Mouse (Mus musculus) liver, embryonic 11.5 days (tissue): ENCODE results near the gene Celf6. TPM values are rescaled to one million over a fixed set of nuclear protein-coding genes. Genes with fewer than 3 reads are reported as not detected.
A peak's percentile ranks its signal among the peaks of the same experiment; 100 is the strongest.

ENCODE experiments used
- ATAC-seq: fragments of 200-750 bp; cut with Nextera tagmentation; replicated peaks from 2 replicates; pipeline ENCODE4 v1.8.0; 2017; ENCODE audit warnings: moderate number of reproducible peaks, mild to moderate bottlenecking, moderate TSS enrichment, moderate library complexity; ENCODE audit not compliant: low FRiP score
- DNase-seq: peaks from one replicate; pipeline ENCODE4 v3.0.0-alpha.2; 2017; ENCODE audit warnings: low spot score
- H3K27ac ChIP-seq: fragments of 300-500 bp; sonication (generic); 2 replicates; pipeline ENCODE4 v1.5.1; 2014; ENCODE audit warnings: mild to moderate bottlenecking, low read depth, low read length, control low read depth
- H3K27me3 ChIP-seq: fragments of 300-500 bp; sonication (generic); replicated peaks from 2 replicates; pipeline ENCODE4 v1.6.1; 2014; ENCODE audit warnings: low read length, mixed read lengths; ENCODE audit not compliant: control insufficient read depth, insufficient read depth
- H3K36me3 ChIP-seq: fragments of 300-500 bp; sonication (generic); 2 replicates; pipeline ENCODE4 v1.6.1; 2014; ENCODE audit warnings: mild to moderate bottlenecking, low read length, moderate library complexity, mixed read lengths; ENCODE audit not compliant: control insufficient read depth, insufficient read depth
- H3K4me1 ChIP-seq: fragments of 300-500 bp; sonication (generic); replicated peaks from 2 replicates; pipeline ENCODE4 v1.6.1; 2014; ENCODE audit warnings: low read length, mixed read lengths; ENCODE audit not compliant: control insufficient read depth, insufficient read depth
- H3K4me2 ChIP-seq: fragments of 300-500 bp; sonication (generic); 2 replicates; pipeline ENCODE4 v1.6.1; 2014; ENCODE audit warnings: mild to moderate bottlenecking, control low read depth, moderate library complexity
- H3K4me3 ChIP-seq: fragments of 300-500 bp; sonication (generic); 2 replicates; pipeline ENCODE4 v1.5.1; 2014; ENCODE audit warnings: low read depth, low read length, control low read depth
- H3K9ac ChIP-seq: fragments of 300-500 bp; sonication (generic); 2 replicates; pipeline ENCODE4 v1.6.1; 2014; ENCODE audit warnings: low read depth, low read length, control low read depth
- H3K9me3 ChIP-seq: fragments of 300-500 bp; sonication (generic); 2 replicates; pipeline ENCODE4 v1.6.1; 2016; ENCODE audit warnings: low read length, inconsistent platforms, mixed read lengths; ENCODE audit not compliant: control insufficient read depth
- WGBS: fragments of 180-500 bp; shearing (Covaris S2); extraction: QIAGEN DNeasy Blood & Tissue Kit; methylation state at CpG from one replicate; pipeline ENCODE4 v1.1.7; 2014; 5-methylcytosine and 5-hydroxymethylcytosine counted together
- polyA plus RNA-seq: library from polyadenylated mRNA; unstranded; fragments of >200 nt; fragmentation: Nextera tagmentation; extraction: Ambion mirVana; gene quantifications from 2 replicates; pipeline ENCODE4 v1.2.1, GENCODE M21; 2014

The Celf6 gene
- 0.10 TPM in 1 of 2 replicates, not detected in the other for polyA plus RNA-seq

GRCm38 (mm10) chr9:59577844-59578504, at the start of gene Celf6:
Gene Celf6, plus strand, starts transcription at chr9:59577917.
- Histone ChIP-seq H3K27me3 (peaks cover 38% of the 10 kb centered on the region), H3K36me3 (no peaks in the 10 kb centered on the region), H3K4me2 (peak within 1 kb of the TSS; percentile 74), H3K9ac (no peak within 1 kb of the TSS), H3K4me1 (peaks cover 5% of the 10 kb centered on the region; the same call in 1 of the 2 replicates), H3K4me3 (peak within 1 kb of the TSS; percentile 51), H3K27ac (no peak within 1 kb of the TSS), H3K9me3 (no peaks in the 10 kb centered on the region)
- ATAC-seq (peak; percentile 98), DNase-seq (peak; percentile 99)
- 0% methylated on average over 57 of the region's 61 CpGs for WGBS

GRCm38 (mm10) chr9:59528274-59528673, 49.4 kb upstream of the Celf6 start:
- ATAC-seq, result no peak
- no peaks in the 10 kb centered on the region for H3K27me3 ChIP-seq
- H3K36me3 ChIP-seq, result no peaks in the 10 kb centered on the region
- no peak overlapping the region for H3K4me2 ChIP-seq
- no peaks in the 10 kb centered on the region for H3K4me1 ChIP-seq
- no peak overlapping the region for H3K4me3 ChIP-seq
- H3K9ac ChIP-seq, result no peak overlapping the region
- H3K9me3 ChIP-seq, result no peaks in the 10 kb centered on the region
- no peak for DNase-seq
- 80% methylated on average over 2 of the region's 2 CpGs for WGBS
- no peak overlapping the region for H3K27ac ChIP-seq

GRCm38 (mm10) chr9:59531645-59532044, 46.1 kb upstream of the Celf6 start:
- ATAC-seq (no peak), DNase-seq (no peak)
- no peak overlapping the region for H3K4me2 ChIP-seq
- no peak overlapping the region for H3K9ac ChIP-seq
- 62% methylated on average over 5 of the region's 5 CpGs for WGBS
- no peaks in the 10 kb centered on the region; the same call in 1 of the 2 replicates for H3K4me1 ChIP-seq
- H3K27ac ChIP-seq, result no peak overlapping the region
- H3K36me3 ChIP-seq, result no peaks in the 10 kb centered on the region
- no peak overlapping the region for H3K4me3 ChIP-seq
- H3K27me3 ChIP-seq, result no peaks in the 10 kb centered on the region
- H3K9me3 ChIP-seq, result no peaks in the 10 kb centered on the region

GRCm38 (mm10) chr9:59533422-59533821, 44.3 kb upstream of the Celf6 start:
- no peaks in the 10 kb centered on the region; the same call in 1 of the 2 replicates for H3K4me1 ChIP-seq
- no peaks in the 10 kb centered on the region for H3K27me3 ChIP-seq
- H3K27ac ChIP-seq, result no peak overlapping the region
- no peak overlapping the region for H3K4me3 ChIP-seq
- no peak overlapping the region for H3K4me2 ChIP-seq
- no peak for ATAC-seq
- 70% methylated on average over 2 of the region's 2 CpGs for WGBS
- H3K9ac ChIP-seq, result no peak overlapping the region
- H3K36me3 ChIP-seq, result no peaks in the 10 kb centered on the region
- no peaks in the 10 kb centered on the region for H3K9me3 ChIP-seq
- DNase-seq, result no peak

- no peaks in the 10 kb centered on the region; the same call in 1 of the 2 replicates for H3K4me1 ChIP-seq
- 61% methylated on average over 4 of the region's 4 CpGs for WGBS
- no peaks in the 10 kb centered on the region for H3K27me3 ChIP-seq
- no peak overlapping the region for H3K4me2 ChIP-seq
- DNase-seq (no peak), ATAC-seq (no peak)
- no peak overlapping the region for H3K4me3 ChIP-seq
- H3K9me3 ChIP-seq, result no peaks in the 10 kb centered on the region
- no peak overlapping the region for H3K27ac ChIP-seq
- H3K36me3 ChIP-seq, result no peaks in the 10 kb centered on the region
- H3K9ac ChIP-seq, result no peak overlapping the region
These were observed 43.8 kb upstream of the Celf6 start for GRCm38 (mm10) chr9:59533889-59534288.

GRCm38 (mm10) chr9:59537651-59538050, 40.1 kb upstream of the Celf6 start:
- ATAC-seq, result no peak
- peaks cover 11% of the 10 kb centered on the region for H3K4me1 ChIP-seq
- 70% methylated on average over 3 of the region's 3 CpGs for WGBS
- no peaks in the 10 kb centered on the region for H3K9me3 ChIP-seq
- no peak overlapping the region for H3K9ac ChIP-seq
- H3K4me2 ChIP-seq, result no peak overlapping the region
- H3K4me3 ChIP-seq, result no peak overlapping the region
- no peak for DNase-seq
- H3K27ac ChIP-seq, result no peak overlapping the region
- H3K36me3 ChIP-seq, result no peaks in the 10 kb centered on the region
- H3K27me3 ChIP-seq, result no peaks in the 10 kb centered on the region

GRCm38 (mm10) chr9:59539441-59540137, 38.1 kb upstream of the Celf6 start, which contains the start of the genes Hexa and Tmem202:
Gene Hexa, plus strand, starts transcription at chr9:59539540.
Gene Tmem202, minus strand, starts transcription at chr9:59539847.
- peak within 1 kb of the TSS; percentile 68 for H3K4me3 ChIP-seq
- 2% methylated on average over 55 of the region's 55 CpGs for WGBS
- DNase-seq, result peak; percentile 85
- no peaks in the 10 kb centered on the region for H3K9me3 ChIP-seq
- H3K4me2 ChIP-seq, result peak within 1 kb of the TSS; percentile 87
- no peaks in the 10 kb centered on the region for H3K36me3 ChIP-seq
- H3K27me3 ChIP-seq, result no peaks in the 10 kb centered on the region
- peak; percentile 75 for ATAC-seq
- peak within 1 kb of the TSS; percentile 82 for H3K9ac ChIP-seq
- peaks cover 11% of the 10 kb centered on the region for H3K4me1 ChIP-seq
- H3K27ac ChIP-seq, result 0 out of 2 replicates have a peak within 1 kb of the TSS, but pooled peaks have one; percentile 19

GRCm38 (mm10) chr9:59541617-59542016, 36.1 kb upstream of the Celf6 start:
- 68% methylated on average over 6 of the region's 6 CpGs for WGBS
- ATAC-seq (no peak), DNase-seq (no peak)
- Histone ChIP-seq H3K9ac (no peak overlapping the region), H3K36me3 (0 out of 2 replicates have a peak, but pooled peaks cover under 1% of the 10 kb centered on the region), H3K4me2 (peak overlapping the region; percentile 87), H3K4me1 (peaks cover 11% of the 10 kb centered on the region), H3K27me3 (no peaks in the 10 kb centered on the region), H3K27ac (no peak overlapping the region), H3K4me3 (0 out of 2 replicates have a peak overlapping the region, but pooled peaks have one; percentile 4), H3K9me3 (no peaks in the 10 kb centered on the region)
